Mouse (Mus musculus): Measurements from ENCODE around the gene Gm13277. TPM values are rescaled to one million over a fixed set of nuclear protein-coding genes. Genes with fewer than 3 reads are reported as not detected.
"Not testable (repeated sequence)": the region's sequence is repeated elsewhere in the genome, so short reads cannot be mapped to it uniquely, and the experiment has no call there.

Gm13277 gene
- not detected in 2 replicates for polyA plus RNA-seq (2015; fragmentation: Nextera tagmentation; extraction: Ambion mirVana)

- not testable (repeated sequence) for H3K9me3 ChIP-seq; ATAC-seq; H3K27ac ChIP-seq; H3K4me3 ChIP-seq (replicated peaks); H3K9ac ChIP-seq (replicated peaks); H3K4me1 ChIP-seq (replicated peaks); H3K27me3 ChIP-seq; H3K36me3 ChIP-seq; H3K4me2 ChIP-seq (replicated peaks)
- WGBS, result 0% methylated on average over 3 of the region's 28 CpGs
Observed at GRCm38 (mm10) chr4:88788402-88788801, at the start of gene Gm13277. Gm13277 (plus strand) TSS chr4:88788632.

GRCm38 (mm10) chr4:88739036-88739435, 49.4 kb upstream of the Gm13277 start:
- H3K9ac ChIP-seq (replicated peaks), result no peak overlapping the region
- no peak overlapping the region for H3K4me2 ChIP-seq (replicated peaks)
- WGBS, result 91% methylated on average over 6 of the region's 6 CpGs
- no peaks in the 10 kb centered on the region for H3K4me1 ChIP-seq (replicated peaks)
- no peaks in the 10 kb centered on the region for H3K36me3 ChIP-seq
- H3K27ac ChIP-seq, result no peak overlapping the region
- no peaks in the 10 kb centered on the region for H3K27me3 ChIP-seq
- ATAC-seq, result no peak
- no peaks in the 10 kb centered on the region for H3K9me3 ChIP-seq
- no peak overlapping the region for H3K4me3 ChIP-seq (replicated peaks)

- Histone ChIP-seq H3K4me3 (replicated peaks) (no peak overlapping the region), H3K4me1 (replicated peaks) (no peaks in the 10 kb centered on the region; the same call in 1 of the 2 replicates), H3K9ac (replicated peaks) (no peak overlapping the region), H3K27ac (no peak overlapping the region), H3K4me2 (replicated peaks) (no peak overlapping the region), H3K9me3 (no peaks in the 10 kb centered on the region), H3K27me3 (no peaks in the 10 kb centered on the region), H3K36me3 (no peaks in the 10 kb centered on the region)
- WGBS, result 93% methylated on average over 4 of the region's 4 CpGs
- ATAC-seq, result no peak
Observed at GRCm38 (mm10) chr4:88741426-88741825, 47.0 kb upstream of the Gm13277 start.

GRCm38 (mm10) chr4:88742771-88743371, 45.6 kb upstream of the Gm13277 start:
- no peak overlapping the region for H3K4me2 ChIP-seq (replicated peaks)
- H3K36me3 ChIP-seq, result no peaks in the 10 kb centered on the region
- ATAC-seq, result no peak
- H3K9me3 ChIP-seq, result no peaks in the 10 kb centered on the region
- no peak overlapping the region for H3K9ac ChIP-seq (replicated peaks)
- H3K27me3 ChIP-seq, result no peaks in the 10 kb centered on the region
- H3K4me1 ChIP-seq (replicated peaks), result no peaks in the 10 kb centered on the region; the same call in 1 of the 2 replicates
- no peak overlapping the region for H3K27ac ChIP-seq
- H3K4me3 ChIP-seq (replicated peaks), result no peak overlapping the region
- 78% methylated on average over 7 of the region's 7 CpGs for WGBS

GRCm38 (mm10) chr4:88744207-88744606, 44.2 kb upstream of the Gm13277 start:
- H3K9me3 ChIP-seq, result no peaks in the 10 kb centered on the region
- WGBS, result 73% methylated on average over 3 of the region's 3 CpGs
- ATAC-seq, result no peak

GRCm38 (mm10) chr4:88749926-88750325, 38.5 kb upstream of the Gm13277 start:
- Histone ChIP-seq H3K36me3 (no peaks in the 10 kb centered on the region), H3K9me3 (no peaks in the 10 kb centered on the region), H3K4me3 (replicated peaks) (no peak overlapping the region), H3K4me2 (replicated peaks) (no peak overlapping the region), H3K27ac (no peak overlapping the region), H3K4me1 (replicated peaks) (no peaks in the 10 kb centered on the region; the same call in 1 of the 2 replicates), H3K9ac (replicated peaks) (no peak overlapping the region), H3K27me3 (no peaks in the 10 kb centered on the region)
- ATAC-seq, result no peak
- WGBS, result 70% methylated on average over 6 of the region's 6 CpGs

More at GRCm38 (mm10) chr4:88744207-88744606, 44.2 kb upstream of the Gm13277 start:
- H3K4me3 ChIP-seq (replicated peaks), result no peak overlapping the region
- no peak overlapping the region for H3K9ac ChIP-seq (replicated peaks)
- no peak overlapping the region for H3K4me2 ChIP-seq (replicated peaks)
- H3K27me3 ChIP-seq, result no peaks in the 10 kb centered on the region
- H3K4me1 ChIP-seq (replicated peaks), result no peaks in the 10 kb centered on the region; the same call in 1 of the 2 replicates
- H3K36me3 ChIP-seq, result no peaks in the 10 kb centered on the region
- no peak overlapping the region for H3K27ac ChIP-seq

- not testable (repeated sequence) for H3K9me3 ChIP-seq; H3K27ac ChIP-seq; H3K4me1 ChIP-seq (replicated peaks); H3K4me2 ChIP-seq (replicated peaks); H3K4me3 ChIP-seq (replicated peaks); ATAC-seq; H3K36me3 ChIP-seq; H3K9ac ChIP-seq (replicated peaks); H3K27me3 ChIP-seq
- WGBS, result 76% methylated on average over 15 of the region's 15 CpGs
Observed at GRCm38 (mm10) chr4:88754818-88755340, 33.6 kb upstream of the Gm13277 start, which contains the start of gene Gm13271. Gm13271 (plus strand) TSS chr4:88754868.

GRCm38 (mm10) chr4:88756581-88757513, 31.6 kb upstream of the Gm13277 start:
- not testable (repeated sequence) for H3K36me3 ChIP-seq; H3K4me1 ChIP-seq (replicated peaks); ATAC-seq; H3K27me3 ChIP-seq; H3K9me3 ChIP-seq
- Histone ChIP-seq H3K9ac (replicated peaks) (peak overlapping the region; percentile 53), H3K4me2 (replicated peaks) (peak overlapping the region; percentile 63), H3K4me3 (replicated peaks) (peak overlapping the region; percentile 40), H3K27ac (peak overlapping the region; percentile 67)
- WGBS, result 11% methylated on average over 29 of the region's 31 CpGs

- under 1% methylated on average over 21 of the region's 21 CpGs for WGBS
- peak; percentile 100 for ATAC-seq
- H3K36me3 ChIP-seq, result not testable (repeated sequence)
Observed at GRCm38 (mm10) chr4:88757628-88758031, 30.8 kb upstream of the Gm13277 start.

GRCm38 (mm10) chr4:88758751-88759150, 29.7 kb upstream of the Gm13277 start:
- not testable (repeated sequence) for H3K36me3 ChIP-seq; H3K9me3 ChIP-seq; H3K4me3 ChIP-seq (replicated peaks); H3K4me1 ChIP-seq (replicated peaks); H3K9ac ChIP-seq (replicated peaks); H3K27me3 ChIP-seq; H3K27ac ChIP-seq; ATAC-seq; H3K4me2 ChIP-seq (replicated peaks)
- WGBS, result 90% methylated on average over 9 of the region's 9 CpGs

More at GRCm38 (mm10) chr4:88757628-88758031, 30.8 kb upstream of the Gm13277 start:
- H3K27me3 ChIP-seq; H3K4me1 ChIP-seq (replicated peaks); H3K9me3 ChIP-seq: not testable (repeated sequence)
- H3K4me3 ChIP-seq (replicated peaks), result peak overlapping the region; percentile 40
- peak overlapping the region; percentile 67 for H3K27ac ChIP-seq
- H3K9ac ChIP-seq (replicated peaks), result peak overlapping the region; percentile 53
- peak overlapping the region; percentile 63 for H3K4me2 ChIP-seq (replicated peaks)

- H3K9ac ChIP-seq (replicated peaks); H3K27ac ChIP-seq; H3K27me3 ChIP-seq; H3K9me3 ChIP-seq; H3K4me1 ChIP-seq (replicated peaks); ATAC-seq; H3K36me3 ChIP-seq: not testable (repeated sequence)
- H3K4me2 ChIP-seq (replicated peaks), result peak within 1 kb of the TSS; percentile 60
- peak within 1 kb of the TSS; percentile 32 for H3K4me3 ChIP-seq (replicated peaks)
- WGBS, result 23% methylated on average over 7 of the region's 14 CpGs
Observed at GRCm38 (mm10) chr4:88759610-88760268, 28.7 kb upstream of the Gm13277 start, which contains the start of gene Gm13283. Gm13283 (plus strand) TSS chr4:88760119.
